Mouse (Mus musculus): ENCODE results near the gene Lamb1. TPM values are rescaled to one million over a fixed set of nuclear protein-coding genes. Genes with fewer than 3 reads are reported as not detected.

The Lamb1 gene
- polyA plus RNA-seq, 1 experiment, result 14.0 TPM

- H3K4me1 ChIP-seq (replicated peaks; ENCODE audit: control insufficient read depth, insufficient read depth, low read length), result no peaks in the 10 kb centered on the region
- WGBS, result 95% methylated on average over 3 of the region's 3 CpGs
- no peaks in the 10 kb centered on the region for H3K36me3 ChIP-seq (ENCODE audit: control insufficient read depth, insufficient read depth, low read length)
- no peak overlapping the region for H3K4me3 ChIP-seq (ENCODE audit: control insufficient read depth, insufficient read depth, low read length)
- no peak for DNase-seq
- no peak overlapping the region for H3K27ac ChIP-seq (ENCODE audit: control insufficient read depth, insufficient read depth, low read length)
- no peak for TF ChIP-seq POLR2A (IDR thresholded peaks at IDR 0.05; ENCODE audit: control insufficient read depth, extremely low read depth, insufficient read depth, low read length, poor library complexity)
- TF ChIP-seq CTCF (IDR thresholded peaks at IDR 0.05; ENCODE audit: borderline replicate concordance, control insufficient read depth, extremely low read depth, insufficient read depth, low read length, poor library complexity), result no peak
- no peaks in the 10 kb centered on the region for H3K27me3 ChIP-seq (ENCODE audit: control insufficient read depth, insufficient read depth, low read length)
These were observed 37.9 kb upstream of the Lamb1 start for GRCm38 (mm10) chr12:31227167-31227566.

- Histone ChIP-seq H3K27ac (ENCODE audit: control insufficient read depth, insufficient read depth, low read length) (no peak overlapping the region), H3K27me3 (ENCODE audit: control insufficient read depth, insufficient read depth, low read length) (no peaks in the 10 kb centered on the region), H3K4me3 (ENCODE audit: control insufficient read depth, insufficient read depth, low read length) (no peak overlapping the region), H3K4me1 (replicated peaks; ENCODE audit: control insufficient read depth, insufficient read depth, low read length) (no peaks in the 10 kb centered on the region), H3K36me3 (ENCODE audit: control insufficient read depth, insufficient read depth, low read length) (no peaks in the 10 kb centered on the region)
- WGBS, result 90% methylated on average over 7 of the region's 7 CpGs
- TF ChIP-seq CTCF (IDR thresholded peaks at IDR 0.05; ENCODE audit: borderline replicate concordance, control insufficient read depth, extremely low read depth, insufficient read depth, low read length, poor library complexity), result no peak
- no peak for TF ChIP-seq POLR2A (IDR thresholded peaks at IDR 0.05; ENCODE audit: control insufficient read depth, extremely low read depth, insufficient read depth, low read length, poor library complexity)
- DNase-seq, result no peak
These were observed 36.2 kb upstream of the Lamb1 start for GRCm38 (mm10) chr12:31228878-31229277.

GRCm38 (mm10) chr12:31232635-31233034 is 32.4 kb upstream of the Lamb1 start:
- WGBS, result 89% methylated on average over 1 of the region's 1 CpGs
- H3K4me3 ChIP-seq (ENCODE audit: control insufficient read depth, insufficient read depth, low read length), result no peak overlapping the region
- no peaks in the 10 kb centered on the region for H3K4me1 ChIP-seq (replicated peaks; ENCODE audit: control insufficient read depth, insufficient read depth, low read length)
- no peaks in the 10 kb centered on the region for H3K27me3 ChIP-seq (ENCODE audit: control insufficient read depth, insufficient read depth, low read length)
- DNase-seq, result no peak
- no peaks in the 10 kb centered on the region for H3K36me3 ChIP-seq (ENCODE audit: control insufficient read depth, insufficient read depth, low read length)
- TF ChIP-seq CTCF (IDR thresholded peaks at IDR 0.05; ENCODE audit: borderline replicate concordance, control insufficient read depth, extremely low read depth, insufficient read depth, low read length, poor library complexity), result no peak
- no peak for TF ChIP-seq POLR2A (IDR thresholded peaks at IDR 0.05; ENCODE audit: control insufficient read depth, extremely low read depth, insufficient read depth, low read length, poor library complexity)
- H3K27ac ChIP-seq (ENCODE audit: control insufficient read depth, insufficient read depth, low read length), result no peak overlapping the region

GRCm38 (mm10) chr12:31235018-31235417 is 30.0 kb upstream of the Lamb1 start:
- WGBS, result 95% methylated on average over 6 of the region's 6 CpGs
- no peak for DNase-seq

GRCm38 (mm10) chr12:31236861-31237595 is 28.0 kb upstream of the Lamb1 start:
- Histone ChIP-seq H3K27me3 (ENCODE audit: control insufficient read depth, insufficient read depth, low read length) (no peaks in the 10 kb centered on the region), H3K27ac (ENCODE audit: control insufficient read depth, insufficient read depth, low read length) (no peak overlapping the region), H3K36me3 (ENCODE audit: control insufficient read depth, insufficient read depth, low read length) (no peaks in the 10 kb centered on the region), H3K4me1 (replicated peaks; ENCODE audit: control insufficient read depth, insufficient read depth, low read length) (no peaks in the 10 kb centered on the region), H3K4me3 (ENCODE audit: control insufficient read depth, insufficient read depth, low read length) (no peak overlapping the region)
- DNase-seq, result no peak
- WGBS, result 85% methylated on average over 12 of the region's 12 CpGs
- TF ChIP-seq POLR2A (IDR thresholded peaks at IDR 0.05; ENCODE audit: control insufficient read depth, extremely low read depth, insufficient read depth, low read length, poor library complexity) (no peak), CTCF (IDR thresholded peaks at IDR 0.05; ENCODE audit: borderline replicate concordance, control insufficient read depth, extremely low read depth, insufficient read depth, low read length, poor library complexity) (no peak)

More at GRCm38 (mm10) chr12:31235018-31235417, 30.0 kb upstream of the Lamb1 start:
- no peaks in the 10 kb centered on the region for H3K27me3 ChIP-seq (ENCODE audit: control insufficient read depth, insufficient read depth, low read length)
- no peaks in the 10 kb centered on the region for H3K36me3 ChIP-seq (ENCODE audit: control insufficient read depth, insufficient read depth, low read length)
- H3K4me3 ChIP-seq (ENCODE audit: control insufficient read depth, insufficient read depth, low read length), result no peak overlapping the region
- H3K4me1 ChIP-seq (replicated peaks; ENCODE audit: control insufficient read depth, insufficient read depth, low read length), result no peaks in the 10 kb centered on the region
- H3K27ac ChIP-seq (ENCODE audit: control insufficient read depth, insufficient read depth, low read length), result no peak overlapping the region
- TF ChIP-seq CTCF (IDR thresholded peaks at IDR 0.05; ENCODE audit: borderline replicate concordance, control insufficient read depth, extremely low read depth, insufficient read depth, low read length, poor library complexity), result no peak
- no peak for TF ChIP-seq POLR2A (IDR thresholded peaks at IDR 0.05; ENCODE audit: control insufficient read depth, extremely low read depth, insufficient read depth, low read length, poor library complexity)

GRCm38 (mm10) chr12:31239031-31239583 is 25.9 kb upstream of the Lamb1 start:
- no peaks in the 10 kb centered on the region for H3K27me3 ChIP-seq (ENCODE audit: control insufficient read depth, insufficient read depth, low read length)
- 88% methylated on average over 3 of the region's 3 CpGs for WGBS
- TF ChIP-seq CTCF (IDR thresholded peaks at IDR 0.05; ENCODE audit: borderline replicate concordance, control insufficient read depth, extremely low read depth, insufficient read depth, low read length, poor library complexity), result no peak

More at GRCm38 (mm10) chr12:31239031-31239583, 25.9 kb upstream of the Lamb1 start:
- no peak overlapping the region for H3K4me3 ChIP-seq (ENCODE audit: control insufficient read depth, insufficient read depth, low read length)
- no peak for DNase-seq
- H3K36me3 ChIP-seq (ENCODE audit: control insufficient read depth, insufficient read depth, low read length), result no peaks in the 10 kb centered on the region
- H3K4me1 ChIP-seq (replicated peaks; ENCODE audit: control insufficient read depth, insufficient read depth, low read length), result no peaks in the 10 kb centered on the region
- no peak overlapping the region for H3K27ac ChIP-seq (ENCODE audit: control insufficient read depth, insufficient read depth, low read length)

Data from thymus, adult 2 months (tissue).